Mouse (Mus musculus): ENCODE data around the gene Lin7c.

Gene Lin7c

GRCm38 (mm10) chr2:109929256-109929655, 38.6 kb downstream of the Lin7c start:
- ChIA-PET CTCF (no interaction called here), POLR2A (interaction anchor here in 3 of 4 experiments (0.6 to 2.4 kb wide), 7 partner anchors 9 to 263 kb away, joined by 3 to 36 read pairs (median 8); partner anchors contain the start of gene Lgr4 (in 2 of the 3))

- ChIA-PET CTCF (no interaction called here), POLR2A (interaction anchor here in 2 of 4 experiments (0.6 to 2.4 kb wide), 9 partner anchors 8 to 255 kb away, joined by 3 to 36 read pairs (median 6); partner anchors contain the start of gene Lgr4 (in 2 of the 2))
Observed at GRCm38 (mm10) chr2:109930366-109930765, 39.7 kb downstream of the Lin7c start.

GRCm38 (mm10) chr2:109930771-109931170, 40.1 kb downstream of the Lin7c start:
- POLR2A ChIA-PET = interaction anchor here in 2 of 4 experiments (0.6 to 2.4 kb wide), 8 partner anchors 8 to 255 kb away, joined by 3 to 36 read pairs (median 6); partner anchors contain the start of gene Lgr4 (in 1 of the 2)
- CTCF ChIA-PET = no interaction called here

- ChIA-PET CTCF (interaction anchor here in 1 of 4 experiments (0.6 kb wide), 1 partner anchor 42 kb away, joined by 4 read pairs; the partner anchor contains the start of gene Lin7c), POLR2A (interaction anchor here in 2 of 4 experiments (0.6 to 1.2 kb wide), 7 partner anchors 11 to 297 kb away, joined by 3 to 5 read pairs (median 4); partner anchors contain the start of gene Lgr4 (in 2 of the 2))
Observed at GRCm38 (mm10) chr2:109931978-109932780, 41.5 kb downstream of the Lin7c start.

- CTCF ChIA-PET = interaction anchor here in 1 of 4 experiments (1.0 kb wide), 1 partner anchor 29 kb away, joined by 7 read pairs; no protein-coding TSS in a partner anchor
- POLR2A ChIA-PET = interaction anchor here in 2 of 4 experiments (0.6 to 1.6 kb wide), 12 partner anchors 9 to 296 kb away, joined by 3 to 7 read pairs (median 4); partner anchors contain the start of gene Lgr4 (in 2 of the 2)
Observed at GRCm38 (mm10) chr2:109933151-109933550, 42.5 kb downstream of the Lin7c start.

- ChIA-PET CTCF (interaction anchor here in 1 of 4 experiments (1.0 kb wide), 1 partner anchor 30 kb away, joined by 7 read pairs; no protein-coding TSS in a partner anchor), POLR2A (interaction anchor here in 3 of 4 experiments (0.7 to 1.6 kb wide), 8 partner anchors 8 to 21 kb away, joined by 3 to 7 read pairs (median 4); partner anchors contain the start of gene Lgr4 (in 2 of the 3))
Observed at GRCm38 (mm10) chr2:109934086-109934485, 43.4 kb downstream of the Lin7c start.

- POLR2A ChIA-PET = interaction anchor here in 3 of 4 experiments (0.8 to 2.3 kb wide), 10 partner anchors 8 to 22 kb away, joined by 3 to 19 read pairs (median 4); partner anchors contain the start of gene Lgr4 (in 2 of the 3)
- CTCF ChIA-PET = interaction anchor here in 1 of 4 experiments (0.6 kb wide), 1 partner anchor 57 kb away, joined by 3 read pairs; no protein-coding TSS in a partner anchor
Observed at GRCm38 (mm10) chr2:109935194-109935593, 44.5 kb downstream of the Lin7c start.

GRCm38 (mm10) chr2:109935754-109936409, 45.2 kb downstream of the Lin7c start:
- ChIA-PET CTCF (interaction anchor here in 1 of 4 experiments (0.6 kb wide), 1 partner anchor 56 kb away, joined by 3 read pairs; no protein-coding TSS in a partner anchor), POLR2A (interaction anchor here in 2 of 4 experiments (0.8 to 2.3 kb wide), 10 partner anchors 8 to 23 kb away, joined by 3 to 19 read pairs (median 4); partner anchors contain the start of gene Lgr4 (in 2 of the 2))

GRCm38 (mm10) chr2:109936410-109936755, 45.7 kb downstream of the Lin7c start:
- CTCF ChIA-PET = no interaction called here
- POLR2A ChIA-PET = interaction anchor here in 2 of 4 experiments (0.7 to 2.3 kb wide), 10 partner anchors 8 to 23 kb away, joined by 3 to 19 read pairs (median 4); partner anchors contain the start of gene Lgr4 (in 2 of the 2)

- POLR2A ChIA-PET = interaction anchor here (0.6 to 9.1 kb wide), 32 partner anchors 8 to 661 kb away, joined by 3 to 209 read pairs (median 6); partner anchors contain the start of genes Lgr4 (in 3 of the 4), Lin7c (in 2 of the 4), Ccdc34 (in 1 of the 4) and Kif18a (in 1 of the 4)
Observed at GRCm38 (mm10) chr2:109941973-109942444, 51.4 kb downstream of the Lin7c start.

GRCm38 (mm10) chr2:109942810-109943570, 52.3 kb downstream of the Lin7c start:
- ChIA-PET POLR2A (interaction anchor here (0.6 to 9.1 kb wide), 37 partner anchors 7 to 662 kb away, joined by 3 to 209 read pairs (median 5); partner anchors contain the start of genes Lgr4 (in 3 of the 4), Lin7c (in 2 of the 4), Ccdc34 (in 1 of the 4) and Kif18a (in 1 of the 4)), CTCF (interaction anchor here in 2 of 4 experiments (1.5 to 2.4 kb wide), 3 partner anchors 39 kb away, joined by 3 to 7 read pairs (median 6); no protein-coding TSS in a partner anchor)

More at GRCm38 (mm10) chr2:109941973-109942444, 51.4 kb downstream of the Lin7c start:
- CTCF ChIA-PET = interaction anchor here (0.6 to 1.5 kb wide), 5 partner anchors 23 to 448 kb away, joined by 3 to 10 read pairs (median 5); partner anchors contain the start of gene Lgr4 (in 1 of the 4)

- CTCF ChIA-PET = interaction anchor here in 2 of 4 experiments (1.2 to 2.4 kb wide), 2 partner anchors 41 kb away, joined by 3 to 7 read pairs; no protein-coding TSS in a partner anchor
- POLR2A ChIA-PET = interaction anchor here in 3 of 4 experiments (0.7 to 9.1 kb wide), 16 partner anchors 8 to 72 kb away, joined by 3 to 209 read pairs (median 4); partner anchors contain the start of genes Lgr4 (in 3 of the 3) and Ccdc34 (in 1 of the 3)
Observed at GRCm38 (mm10) chr2:109944995-109945394, 54.3 kb downstream of the Lin7c start.

- CTCF ChIA-PET = interaction anchor here in 2 of 4 experiments (1.2 to 2.4 kb wide), 2 partner anchors 41 kb away, joined by 3 to 7 read pairs; no protein-coding TSS in a partner anchor
- POLR2A ChIA-PET = interaction anchor here in 3 of 4 experiments (0.7 to 9.1 kb wide), 9 partner anchors 10 to 72 kb away, joined by 3 to 209 read pairs (median 4); partner anchors contain the start of genes Lgr4 (in 3 of the 3) and Ccdc34 (in 1 of the 3)
Observed at GRCm38 (mm10) chr2:109945532-109945931, 54.9 kb downstream of the Lin7c start.

GRCm38 (mm10) chr2:109946426-109946825, 55.8 kb downstream of the Lin7c start:
- POLR2A ChIA-PET = interaction anchor here in 1 of 4 experiments (9.1 kb wide), 1 partner anchor 28 kb away, joined by 209 read pairs; the partner anchor contains the start of gene Lgr4
- CTCF ChIA-PET = no interaction called here

- CTCF ChIA-PET = no interaction called here
- POLR2A ChIA-PET = interaction anchor here in 1 of 4 experiments (2.2 kb wide), 1 partner anchor 32 kb away, joined by 7 read pairs; the partner anchor contains the start of gene Lgr4
Observed at GRCm38 (mm10) chr2:109949519-109949918, 58.9 kb downstream of the Lin7c start.

GRCm38 (mm10) chr2:109950311-109950710, 59.7 kb downstream of the Lin7c start:
- POLR2A ChIA-PET = interaction anchor here in 3 of 4 experiments (0.6 to 4.3 kb wide), 7 partner anchors 9 to 33 kb away, joined by 3 to 37 read pairs (median 4); partner anchors contain the start of gene Lgr4 (in 2 of the 3)
- CTCF ChIA-PET = interaction anchor here in 1 of 4 experiments (0.5 kb wide), 1 partner anchor 82 kb away, joined by 3 read pairs; no protein-coding TSS in a partner anchor
